Mouse (Mus musculus): ENCODE results near the gene Dydc2. TPM values are rescaled to one million over a fixed set of nuclear protein-coding genes. Genes with fewer than 3 reads are reported as not detected.

The Dydc2 gene
- total and polyA plus RNA-seq, 2 experiments: not detected

GRCm38 (mm10) chr14:41013143-41013542, 55.9 kb downstream of the Dydc2 start:
- Histone ChIP-seq H3K9ac (ENCODE audit: low read depth, low read length) (peak overlapping the region; percentile 82), H3K79me2 (ENCODE audit: control insufficient read depth, insufficient read depth, low read length) (no peaks in the 10 kb centered on the region), H3K27me3 (ENCODE audit: control insufficient read depth, insufficient read depth, low read length) (no peaks in the 10 kb centered on the region), H3K36me3 (ENCODE audit: control insufficient read depth, insufficient read depth, low read length) (no peaks in the 10 kb centered on the region), H3K4me3 (ENCODE audit: insufficient read depth, low read depth, low read length) (peak overlapping the region; percentile 76), H3K4me1 (ENCODE audit: control insufficient read depth, insufficient read depth, low read length) (peaks cover 9% of the 10 kb centered on the region; the same call in 1 of the 2 replicates), H3K27ac (replicated peaks; ENCODE audit: insufficient read depth, low read depth, low read length) (peak overlapping the region; percentile 35)
- TF ChIP-seq POLR2A (IDR thresholded peaks at IDR 0.05; ENCODE audit: extremely low read depth, insufficient read depth, low read length) (no peak), CTCF (IDR thresholded peaks at IDR 0.05; ENCODE audit: low read depth, low read length) (no peak)
- peak; percentile 40 for DNase-seq (ENCODE audit: extremely low read depth, low read depth, low spot score)
- 5% methylated on average over 9 of the region's 9 CpGs for WGBS

- H3K4me1 ChIP-seq (ENCODE audit: control insufficient read depth, insufficient read depth, low read length): peaks cover 11% of the 10 kb centered on the region; the same call in 1 of the 2 replicates
- DNase-seq (ENCODE audit: extremely low read depth, low read depth, low spot score): peak; percentile 72
- H3K79me2 ChIP-seq (ENCODE audit: control insufficient read depth, insufficient read depth, low read length): no peaks in the 10 kb centered on the region
- no peak overlapping the region for H3K27ac ChIP-seq (replicated peaks; ENCODE audit: insufficient read depth, low read depth, low read length)
- no peaks in the 10 kb centered on the region for H3K27me3 ChIP-seq (ENCODE audit: control insufficient read depth, insufficient read depth, low read length)
- no peak for TF ChIP-seq POLR2A (IDR thresholded peaks at IDR 0.05; ENCODE audit: extremely low read depth, insufficient read depth, low read length)
- no peak for TF ChIP-seq CTCF (IDR thresholded peaks at IDR 0.05; ENCODE audit: low read depth, low read length)
- H3K9ac ChIP-seq (ENCODE audit: low read depth, low read length): no peak overlapping the region
- no peaks in the 10 kb centered on the region for H3K36me3 ChIP-seq (ENCODE audit: control insufficient read depth, insufficient read depth, low read length)
- 22% methylated on average over 3 of the region's 3 CpGs for WGBS
- no peak overlapping the region for H3K4me3 ChIP-seq (ENCODE audit: insufficient read depth, low read depth, low read length)
Measured at GRCm38 (mm10) chr14:41011916-41012315, 57.1 kb downstream of the Dydc2 start.

- TF ChIP-seq POLR2A (IDR thresholded peaks at IDR 0.05; ENCODE audit: extremely low read depth, insufficient read depth, low read length) (no peak), CTCF (IDR thresholded peaks at IDR 0.05; ENCODE audit: low read depth, low read length) (no peak)
- no peaks in the 10 kb centered on the region for H3K27me3 ChIP-seq (ENCODE audit: control insufficient read depth, insufficient read depth, low read length)
- 36% methylated on average over 2 of the region's 2 CpGs for WGBS
- DNase-seq (ENCODE audit: extremely low read depth, low read depth, low spot score): peak; percentile 45
- H3K4me3 ChIP-seq (ENCODE audit: insufficient read depth, low read depth, low read length): no peak overlapping the region
- H3K9ac ChIP-seq (ENCODE audit: low read depth, low read length): no peak overlapping the region
- H3K79me2 ChIP-seq (ENCODE audit: control insufficient read depth, insufficient read depth, low read length): no peaks in the 10 kb centered on the region
- H3K27ac ChIP-seq (replicated peaks; ENCODE audit: insufficient read depth, low read depth, low read length): no peak overlapping the region
- no peaks in the 10 kb centered on the region; the same call in 1 of the 2 replicates for H3K36me3 ChIP-seq (ENCODE audit: control insufficient read depth, insufficient read depth, low read length)
- peaks cover 9% of the 10 kb centered on the region; the same call in 1 of the 2 replicates for H3K4me1 ChIP-seq (ENCODE audit: control insufficient read depth, insufficient read depth, low read length)
Measured at GRCm38 (mm10) chr14:41008138-41008537, 60.9 kb downstream of the Dydc2 start.

DNA sequence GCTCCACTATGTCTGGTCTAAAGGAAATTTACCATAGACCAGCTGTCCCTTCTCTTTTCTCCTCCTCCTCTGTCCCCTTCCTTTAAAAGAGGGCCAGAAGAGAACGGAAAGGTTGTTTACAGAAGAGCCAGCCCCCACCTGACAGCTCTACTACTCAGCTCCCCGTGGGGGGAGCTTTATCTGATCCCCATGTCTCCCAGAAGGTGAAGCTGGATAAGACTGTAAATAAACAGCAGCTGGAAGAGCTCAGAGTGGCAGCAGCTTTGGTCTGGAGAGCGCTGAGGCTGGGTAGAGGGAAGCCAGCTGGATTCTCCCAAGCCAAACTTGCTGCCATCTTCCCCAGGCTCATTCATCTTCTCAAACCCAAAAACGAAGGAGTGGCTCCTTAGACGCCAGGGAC, 61.4 kb downstream of the Dydc2 start:
- no peak overlapping the region for H3K9ac ChIP-seq (ENCODE audit: low read depth, low read length)
- no peak overlapping the region for H3K27ac ChIP-seq (replicated peaks; ENCODE audit: insufficient read depth, low read depth, low read length)
- H3K4me3 ChIP-seq (ENCODE audit: insufficient read depth, low read depth, low read length): no peak overlapping the region
- no peaks in the 10 kb centered on the region; the same call in 1 of the 2 replicates for H3K36me3 ChIP-seq (ENCODE audit: control insufficient read depth, insufficient read depth, low read length)
- 45% methylated on average over 5 of the region's 5 CpGs for WGBS
- H3K27me3 ChIP-seq (ENCODE audit: control insufficient read depth, insufficient read depth, low read length): no peaks in the 10 kb centered on the region
- TF ChIP-seq CTCF (IDR thresholded peaks at IDR 0.05; ENCODE audit: low read depth, low read length): no peak
- TF ChIP-seq POLR2A (IDR thresholded peaks at IDR 0.05; ENCODE audit: extremely low read depth, insufficient read depth, low read length): no peak
- peaks cover 7% of the 10 kb centered on the region; the same call in 1 of the 2 replicates for H3K4me1 ChIP-seq (ENCODE audit: control insufficient read depth, insufficient read depth, low read length)
- H3K79me2 ChIP-seq (ENCODE audit: control insufficient read depth, insufficient read depth, low read length): no peaks in the 10 kb centered on the region
- DNase-seq (ENCODE audit: extremely low read depth, low read depth, low spot score): no peak

DNA sequence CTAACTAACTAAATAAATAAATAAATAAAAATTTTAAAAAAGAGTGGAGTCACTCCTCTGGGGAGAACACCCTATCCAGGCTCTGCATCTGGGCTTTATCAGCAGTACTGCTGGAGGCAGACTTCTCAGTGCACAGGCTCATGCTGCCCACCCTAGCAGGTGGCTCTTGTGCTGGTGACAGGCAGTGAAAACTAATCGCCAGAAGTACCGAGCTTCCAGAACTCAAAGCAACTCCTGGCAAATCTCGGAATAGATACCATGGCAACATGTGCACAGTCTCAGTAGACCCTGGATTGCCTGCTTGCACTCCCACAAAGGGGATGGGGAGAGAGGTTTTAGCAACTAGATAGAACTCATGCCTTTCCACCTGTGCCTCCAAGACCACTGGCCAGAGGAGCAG, 62.1 kb downstream of the Dydc2 start:
- no peak for TF ChIP-seq POLR2A (IDR thresholded peaks at IDR 0.05; ENCODE audit: extremely low read depth, insufficient read depth, low read length)
- TF ChIP-seq CTCF (IDR thresholded peaks at IDR 0.05; ENCODE audit: low read depth, low read length): no peak
- H3K79me2 ChIP-seq (ENCODE audit: control insufficient read depth, insufficient read depth, low read length): no peaks in the 10 kb centered on the region
- H3K27me3 ChIP-seq (ENCODE audit: control insufficient read depth, insufficient read depth, low read length): no peaks in the 10 kb centered on the region
- peaks cover 4% of the 10 kb centered on the region; the same call in 1 of the 2 replicates for H3K4me1 ChIP-seq (ENCODE audit: control insufficient read depth, insufficient read depth, low read length)
- peaks cover 1% of the 10 kb centered on the region; the same call in 1 of the 2 replicates for H3K36me3 ChIP-seq (ENCODE audit: control insufficient read depth, insufficient read depth, low read length)
- H3K9ac ChIP-seq (ENCODE audit: low read depth, low read length): no peak overlapping the region
- H3K4me3 ChIP-seq (ENCODE audit: insufficient read depth, low read depth, low read length): no peak overlapping the region
- H3K27ac ChIP-seq (replicated peaks; ENCODE audit: insufficient read depth, low read depth, low read length): no peak overlapping the region
- no peak for DNase-seq (ENCODE audit: extremely low read depth, low read depth, low spot score)
- 97% methylated on average over 3 of the region's 3 CpGs for WGBS

DNA sequence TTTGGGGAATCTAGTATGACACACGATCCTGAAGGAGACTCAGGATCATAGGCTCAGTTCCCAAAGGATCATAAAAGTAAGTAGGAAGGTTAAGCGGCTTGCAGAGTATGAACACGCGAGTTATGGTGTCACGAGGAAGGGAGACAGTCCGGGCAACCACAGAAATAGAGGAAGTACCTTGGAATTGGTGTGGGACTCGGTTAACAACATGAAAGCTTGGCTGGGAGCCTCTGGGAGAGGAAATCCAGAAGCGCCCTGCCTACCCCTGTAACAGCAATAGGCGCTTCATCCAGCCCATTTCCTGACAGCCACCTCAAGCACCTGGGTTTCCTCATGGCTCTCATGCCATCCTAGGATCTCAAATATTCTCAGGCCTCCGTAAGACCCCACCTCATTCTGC, 62.7 kb downstream of the Dydc2 start:
- Histone ChIP-seq H3K4me3 (ENCODE audit: insufficient read depth, low read depth, low read length) (no peak overlapping the region), H3K27me3 (ENCODE audit: control insufficient read depth, insufficient read depth, low read length) (no peaks in the 10 kb centered on the region), H3K36me3 (ENCODE audit: control insufficient read depth, insufficient read depth, low read length) (peaks cover 5% of the 10 kb centered on the region; the same call in 1 of the 2 replicates), H3K27ac (replicated peaks; ENCODE audit: insufficient read depth, low read depth, low read length) (no peak overlapping the region), H3K4me1 (ENCODE audit: control insufficient read depth, insufficient read depth, low read length) (peaks cover 4% of the 10 kb centered on the region; the same call in 1 of the 2 replicates), H3K79me2 (ENCODE audit: control insufficient read depth, insufficient read depth, low read length) (no peaks in the 10 kb centered on the region), H3K9ac (ENCODE audit: low read depth, low read length) (no peak overlapping the region)
- 89% methylated on average over 10 of the region's 10 CpGs for WGBS
- DNase-seq (ENCODE audit: extremely low read depth, low read depth, low spot score): no peak
- TF ChIP-seq CTCF (IDR thresholded peaks at IDR 0.05; ENCODE audit: low read depth, low read length) (no peak), POLR2A (IDR thresholded peaks at IDR 0.05; ENCODE audit: extremely low read depth, insufficient read depth, low read length) (no peak)
